Mouse (Mus musculus) intestine, embryonic 14.5 days (tissue): ENCODE results near the gene Serpina1a. TPM values are rescaled to one million over a fixed set of nuclear protein-coding genes. Genes with fewer than 3 reads are reported as not detected.
"Not testable (repeated sequence)": the region's sequence is repeated elsewhere in the genome, so short reads cannot be mapped to it uniquely, and the experiment has no call there.

Experiments used
- ATAC-seq: fragments of 200-750 bp; cut with Nextera tagmentation; replicated peaks from 2 replicates; pipeline ENCODE4 v1.8.0; 2017; ENCODE audit warnings: low read depth, moderate number of reproducible peaks, moderate TSS enrichment, moderate library complexity; ENCODE audit not compliant: low FRiP score, low TSS enrichment
- DNase-seq: peaks from one replicate; pipeline ENCODE4 v3.0.0-alpha.2; 2018; ENCODE audit warnings: low spot score
- H3K27ac ChIP-seq: fragments of 300-500 bp; sonication (generic); 2 replicates; pipeline ENCODE4 v1.5.1; 2014; ENCODE audit warnings: low read depth, mild to moderate bottlenecking, control low read depth
- H3K27me3 ChIP-seq: fragments of 300-500 bp; sonication (generic); replicated peaks from 2 replicates; pipeline ENCODE4 v1.6.1; 2014; ENCODE audit warnings: low read length, control low read depth; ENCODE audit not compliant: control insufficient read depth, insufficient read depth
- H3K36me3 ChIP-seq: fragments of 300-500 bp; sonication (generic); 2 replicates; pipeline ENCODE4 v1.6.1; 2014; ENCODE audit warnings: low read length, control low read depth; ENCODE audit not compliant: control insufficient read depth, insufficient read depth
- H3K4me1 ChIP-seq: fragments of 300-500 bp; sonication (generic); replicated peaks from 2 replicates; pipeline ENCODE4 v1.6.1; 2014; ENCODE audit warnings: low read length, control low read depth, mixed read lengths; ENCODE audit not compliant: control insufficient read depth, insufficient read depth
- H3K4me2 ChIP-seq: fragments of 300-500 bp; sonication (generic); 2 replicates; pipeline ENCODE4 v1.6.1; 2014; ENCODE audit warnings: low read length
- H3K4me3 ChIP-seq: fragments of 300-500 bp; sonication (generic); 2 replicates; pipeline ENCODE4 v1.5.1; 2014; ENCODE audit warnings: low read depth, low read length, control low read depth, mixed read lengths
- H3K9ac ChIP-seq: fragments of 300-500 bp; sonication (generic); 2 replicates; pipeline ENCODE4 v1.6.1; 2014; ENCODE audit warnings: mild to moderate bottlenecking, low read length
- H3K9me3 ChIP-seq: fragments of 300-500 bp; sonication (generic); 2 replicates; pipeline ENCODE4 v1.6.1; 2016; ENCODE audit warnings: low read length, control low read depth; ENCODE audit not compliant: control insufficient read depth
- WGBS: fragments of 180-500 bp; shearing (Covaris S2); extraction: QIAGEN DNeasy Blood & Tissue Kit; methylation state at CpG from one replicate; pipeline ENCODE4 v1.1.7; 2014; 5-methylcytosine and 5-hydroxymethylcytosine counted together
- polyA plus RNA-seq: library from polyadenylated mRNA; unstranded; fragments of >200 nt; fragmentation: Nextera tagmentation; extraction: Ambion mirVana; gene quantifications from 2 replicates; pipeline ENCODE4 v1.2.1, GENCODE M21; 2014

The Serpina1a gene
- polyA plus RNA-seq, 1 experiment from 2014 or later: 35.4 TPM

GRCm38 (mm10) chr12:103859584-103859983 lies 3.8 kb downstream of the Serpina1a start:
- not testable (repeated sequence) for H3K4me2 ChIP-seq, H3K4me3 ChIP-seq, DNase-seq, H3K27me3 ChIP-seq, H3K9ac ChIP-seq, H3K9me3 ChIP-seq, H3K27ac ChIP-seq, H3K4me1 ChIP-seq, H3K36me3 ChIP-seq, ATAC-seq
- 83% methylated on average over 3 of the region's 3 CpGs for WGBS

- not testable (repeated sequence) for H3K9ac ChIP-seq, DNase-seq, H3K36me3 ChIP-seq, H3K9me3 ChIP-seq, ATAC-seq, H3K4me1 ChIP-seq, H3K27me3 ChIP-seq, H3K4me2 ChIP-seq, H3K27ac ChIP-seq, H3K4me3 ChIP-seq
- WGBS: 90% methylated on average over 2 of the region's 2 CpGs
These were observed 10.3 kb downstream of the Serpina1a start for GRCm38 (mm10) chr12:103853032-103853431.

GRCm38 (mm10) chr12:103830273-103830672 lies 33.1 kb downstream of the Serpina1a start, which contains the start of gene Serpina1b:
Gene Serpina1b, minus strand, starts transcription at chr12:103830373.
- H3K36me3 ChIP-seq, DNase-seq, H3K9ac ChIP-seq, H3K4me3 ChIP-seq, H3K27me3 ChIP-seq, H3K4me1 ChIP-seq, H3K4me2 ChIP-seq, ATAC-seq, H3K9me3 ChIP-seq, H3K27ac ChIP-seq: not testable (repeated sequence)
- WGBS: 83% methylated on average over 4 of the region's 4 CpGs

GRCm38 (mm10) chr12:103827661-103828372 lies 35.5 kb downstream of the Serpina1a start:
- not testable (repeated sequence) for H3K36me3 ChIP-seq
- 67% methylated on average over 6 of the region's 6 CpGs for WGBS
- H3K27ac ChIP-seq: peak overlapping the region; percentile 57; the same call in 1 of the 2 replicates

GRCm38 (mm10) chr12:103823826-103824225 lies 39.5 kb downstream of the Serpina1a start:
- H3K4me2 ChIP-seq, H3K9me3 ChIP-seq, H3K4me3 ChIP-seq, H3K9ac ChIP-seq, ATAC-seq, H3K4me1 ChIP-seq, H3K27me3 ChIP-seq, H3K36me3 ChIP-seq, H3K27ac ChIP-seq, DNase-seq: not testable (repeated sequence)
- WGBS: 77% methylated on average over 5 of the region's 5 CpGs

More at GRCm38 (mm10) chr12:103827661-103828372, 35.5 kb downstream of the Serpina1a start:
- not testable (repeated sequence) for H3K27me3 ChIP-seq, H3K9me3 ChIP-seq, H3K4me1 ChIP-seq, H3K9ac ChIP-seq, DNase-seq
- peak overlapping the region; percentile 31; the same call in 1 of the 2 replicates for H3K4me2 ChIP-seq
- peak; percentile 71 for ATAC-seq
- H3K4me3 ChIP-seq: peak overlapping the region; percentile 18

Other genes starting within 250 kb of the Serpina1a start
- 0.42 TPM in 2 replicates for gene Serpina10, start 232.1 kb downstream of the Serpina1a start, polyA plus RNA-seq
- gene Serpina6, start 206.3 kb downstream of the Serpina1a start, polyA plus RNA-seq: 0.90 and 75.1 TPM in 2 replicates
- gene Serpina16, start 187.4 kb downstream of the Serpina1a start, polyA plus RNA-seq: 0.27 TPM in 1 of 2 replicates, not detected in the other
- 0.20 TPM in 1 of 2 replicates, not detected in the other for gene Serpina1f, start 168.0 kb downstream of the Serpina1a start, polyA plus RNA-seq
- 5.2 and 6.6 TPM in 2 replicates for gene Serpina1d, start 90.0 kb downstream of the Serpina1a start, polyA plus RNA-seq
- 58.4 and 58.7 TPM in 2 replicates for gene Serpina1b, start 33.2 kb downstream of the Serpina1a start, polyA plus RNA-seq
- gene Serpina1c, start 41.3 kb upstream of the Serpina1a start, polyA plus RNA-seq: 30.5 and 35.0 TPM in 2 replicates
- gene Serpina1e, start 95.4 kb upstream of the Serpina1a start, polyA plus RNA-seq: 5.3 and 9.2 TPM in 2 replicates
- gene Serpina11, start 126.4 kb upstream of the Serpina1a start, polyA plus RNA-seq: not detected in 2 replicates
- 0.04 TPM in 1 of 2 replicates, not detected in the other for gene Serpina9, start 150.2 kb upstream of the Serpina1a start, polyA plus RNA-seq
- gene Serpina12, start 180.9 kb upstream of the Serpina1a start, polyA plus RNA-seq: not detected in 2 replicates
- not detected in 2 replicates for gene Serpina5, start 237.6 kb upstream of the Serpina1a start, polyA plus RNA-seq
- not detected in 2 replicates for gene Serpina3a, start 249.2 kb upstream of the Serpina1a start, polyA plus RNA-seq